Mouse (Mus musculus) regulatory T cell (primary cell): Measurements from ENCODE around the gene Ptcra.
"Not testable (repeated sequence)": the region's sequence is repeated elsewhere in the genome, so short reads cannot be mapped to it uniquely, and the experiment has no call there.

Source experiments
- in situ Hi-C: fragments of 300-600 bp; cut with MboI, MseI; formaldehyde crosslinking; loops from one replicate; pipeline ENCODE4 v1.15.1; 2025; ENCODE audit warnings: high pct_unique_total_duplicates

Ptcra gene

DNA sequence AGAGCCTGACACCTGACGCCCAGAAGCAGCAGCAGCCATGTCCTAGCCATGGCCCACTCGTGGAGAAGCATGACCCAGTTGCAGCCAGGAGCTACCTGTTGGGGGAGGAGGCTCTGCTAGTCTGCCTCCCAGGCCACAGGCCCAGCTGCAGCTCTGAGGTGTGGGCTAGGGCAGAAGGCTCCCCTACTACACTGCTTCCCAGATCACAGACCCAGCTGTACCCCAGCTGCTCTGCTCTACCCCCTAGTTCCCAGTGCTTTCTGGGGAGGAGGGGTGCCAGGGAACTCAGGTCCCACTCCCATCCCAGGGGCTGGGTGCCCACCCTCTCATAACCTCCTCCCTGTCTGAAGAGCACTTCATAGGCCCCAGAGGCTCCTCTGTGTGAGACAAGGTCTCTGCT is at the start of gene Ptcra:
Gene Ptcra, minus strand, starts transcription at position 169 of the 400 bp plus-strand sequence.
- in situ Hi-C loops: no loop called here

DNA sequence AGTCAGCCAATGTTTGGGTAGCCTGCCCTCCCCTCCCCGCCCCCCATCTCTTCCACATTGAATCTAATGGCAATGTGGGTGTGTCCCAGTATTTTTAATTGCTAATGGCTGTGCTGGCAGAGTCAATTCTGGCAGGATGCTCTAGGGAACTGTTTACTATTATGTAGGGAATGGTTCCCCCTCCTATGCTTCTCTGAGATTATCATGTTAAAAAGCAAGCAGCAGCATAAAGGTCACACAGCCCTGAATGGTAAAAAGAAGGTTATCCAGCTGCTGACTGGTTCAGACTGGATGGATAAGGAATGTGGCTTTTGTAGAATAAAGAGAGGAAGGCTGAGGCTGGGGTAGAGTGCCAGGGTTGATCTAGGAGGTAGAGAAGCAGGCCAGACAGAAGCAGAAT is 48.9 kb upstream of the Ptcra start:
- in situ Hi-C loops: loop anchor here (5.0 kb wide), 1 partner anchor 285 kb away; no protein-coding TSS in a partner anchor

DNA sequence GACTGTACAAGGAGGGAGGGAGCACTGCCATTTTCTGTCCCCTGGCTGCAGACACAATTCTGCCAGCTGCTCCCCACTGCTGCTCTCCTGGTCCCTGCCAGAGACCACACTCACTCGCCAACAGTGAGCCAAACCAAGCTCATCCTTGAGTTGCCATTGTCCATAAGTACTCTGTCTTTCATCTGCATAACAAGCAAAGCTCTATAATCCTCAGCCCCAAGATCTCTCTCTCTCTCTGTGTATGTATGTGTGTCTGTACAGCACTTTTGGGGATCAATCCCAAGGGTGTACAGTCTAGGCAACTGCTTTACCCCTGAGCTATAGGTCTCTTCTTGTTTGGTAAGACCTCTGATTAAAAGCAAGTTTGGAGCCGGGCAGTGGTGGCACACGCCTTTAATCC is 47.2 kb upstream of the Ptcra start:
- in situ Hi-C loops: loop anchor here (5.0 kb wide), 1 partner anchor 287 kb away; no protein-coding TSS in a partner anchor

DNA sequence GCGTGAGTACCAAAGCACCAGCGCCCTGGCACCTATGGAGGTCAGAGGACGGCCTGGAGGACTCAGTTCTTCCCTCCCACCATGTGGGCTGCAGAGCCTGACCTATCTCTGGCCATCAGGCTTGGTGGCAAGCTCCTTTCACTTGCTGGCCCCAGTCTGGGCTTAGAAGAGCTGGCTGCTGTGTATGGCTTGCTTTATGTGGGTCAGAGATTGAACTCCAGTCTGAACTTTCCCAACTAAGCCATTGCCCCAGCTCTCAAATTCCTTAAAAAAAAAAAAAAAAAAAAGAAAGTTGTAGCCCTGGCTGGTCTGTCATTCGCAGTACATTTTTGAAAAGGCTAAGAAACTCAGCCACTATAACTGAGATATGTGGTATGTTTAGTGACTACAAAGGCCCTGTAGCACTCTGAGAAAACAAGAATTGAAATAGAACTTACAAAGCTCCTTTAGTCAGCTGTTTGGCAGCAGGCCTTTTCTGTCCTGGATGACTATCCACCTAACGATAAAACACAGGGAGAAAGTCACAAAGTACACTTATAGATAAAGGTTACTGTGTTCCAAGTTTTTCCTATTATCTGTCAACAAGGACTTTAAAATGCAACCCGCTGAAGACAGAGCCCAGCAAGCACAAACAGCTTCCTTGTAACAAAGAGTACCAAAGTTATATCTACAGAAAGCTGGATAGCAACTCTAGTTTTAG is 45.8 kb upstream of the Ptcra start:
- in situ Hi-C loops: no loop called here

DNA sequence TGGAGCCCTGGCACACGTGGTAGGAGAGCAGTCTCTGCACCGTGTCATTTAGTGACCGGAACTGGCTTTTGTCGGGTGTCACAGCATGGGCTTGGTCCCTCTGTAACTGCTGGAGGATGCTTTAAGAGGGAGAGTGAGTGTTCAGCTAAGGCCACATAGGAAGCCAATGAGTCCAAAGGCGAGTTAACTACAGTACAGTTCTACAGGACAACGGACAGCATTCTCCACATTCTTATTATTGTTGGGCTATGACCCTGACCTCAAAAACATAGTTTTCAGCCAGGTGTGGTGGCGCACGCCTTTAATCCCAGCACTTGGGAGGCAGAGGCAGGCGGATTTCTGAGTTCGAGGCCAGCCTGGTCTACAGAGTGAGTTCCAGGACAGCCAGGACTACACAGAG is 44.9 kb upstream of the Ptcra start:
- in situ Hi-C loops: no loop called here

DNA sequence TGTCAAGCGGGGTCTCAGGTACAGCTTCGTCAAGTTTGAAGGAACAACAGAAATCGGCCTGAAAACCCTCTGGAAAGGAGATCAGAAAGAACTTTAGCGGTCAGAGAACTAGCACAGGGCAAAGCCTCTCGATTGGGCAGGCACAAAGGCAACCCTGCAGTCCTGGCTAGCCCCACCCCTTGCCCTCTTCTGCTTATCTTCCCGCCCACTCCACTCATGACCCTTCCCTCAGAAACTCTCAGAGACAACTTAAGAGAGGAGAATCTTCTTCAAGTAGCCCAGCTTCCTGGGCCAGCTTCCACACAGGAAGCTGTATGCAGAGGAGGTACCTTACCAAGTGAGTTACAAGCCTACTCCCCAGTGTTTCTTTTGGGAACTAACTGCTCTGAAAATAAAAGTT is 38.2 kb upstream of the Ptcra start:
- in situ Hi-C loops: no loop called here

DNA sequence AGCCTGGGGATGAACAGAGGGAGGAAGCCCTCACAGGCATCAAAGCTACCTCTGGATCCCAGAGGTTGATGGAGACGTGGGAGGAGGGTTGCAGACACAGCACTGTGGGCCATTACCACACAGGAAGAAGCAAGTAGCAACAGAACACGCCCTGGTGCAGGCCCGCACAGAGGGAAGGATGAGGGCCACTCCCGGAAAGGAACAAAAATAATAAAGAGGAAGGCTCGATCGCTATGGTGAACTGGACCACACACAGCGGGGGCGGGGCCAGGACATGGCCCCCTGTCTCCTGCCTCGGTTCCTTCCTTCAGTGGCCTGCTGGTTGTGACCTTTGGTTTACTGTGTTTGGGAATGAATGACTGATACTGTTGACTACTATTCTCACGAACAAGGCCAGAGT is 36.2 kb upstream of the Ptcra start:
- in situ Hi-C loops: no loop called here

DNA sequence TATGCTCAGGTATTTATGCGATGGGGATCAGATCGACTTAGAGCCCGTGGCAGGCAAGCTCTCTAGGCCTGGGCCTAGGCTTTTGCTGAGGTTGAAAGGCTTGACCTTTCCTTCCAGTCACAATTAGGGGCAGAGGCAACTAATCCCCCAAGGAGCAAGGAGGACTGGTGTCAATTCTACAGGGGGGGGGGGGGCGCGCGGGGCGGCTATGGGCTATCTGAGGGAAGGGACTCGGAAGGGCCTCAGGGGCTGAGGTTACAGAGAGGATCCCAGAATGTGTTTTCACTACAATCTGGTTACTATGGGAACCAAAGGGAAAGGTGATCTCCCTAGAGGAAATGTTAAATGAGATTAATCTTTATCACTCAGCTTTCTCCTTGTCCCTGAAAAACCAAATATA is 33.9 kb upstream of the Ptcra start:
- in situ Hi-C loops: no loop called here

DNA sequence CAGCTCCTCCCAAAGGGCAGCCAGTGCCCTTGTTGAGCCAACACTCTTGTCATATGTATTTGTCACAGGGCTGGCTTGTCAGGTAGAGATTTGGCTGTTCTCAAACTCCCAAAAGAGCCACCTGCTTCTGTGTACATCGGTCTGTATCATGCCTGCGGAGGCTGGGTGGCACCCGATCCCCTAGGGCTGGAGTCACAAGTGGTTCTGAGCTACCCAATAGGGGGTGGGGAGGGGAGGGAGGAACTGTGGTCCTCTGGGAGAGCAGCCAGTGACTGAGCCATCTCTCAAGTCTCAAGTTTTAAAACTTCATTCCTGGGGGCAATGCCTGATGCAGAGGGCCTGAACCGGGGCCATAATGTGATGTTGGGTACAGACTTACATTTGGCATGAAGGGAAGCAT is 33.2 kb upstream of the Ptcra start:
- in situ Hi-C loops: no loop called here

DNA sequence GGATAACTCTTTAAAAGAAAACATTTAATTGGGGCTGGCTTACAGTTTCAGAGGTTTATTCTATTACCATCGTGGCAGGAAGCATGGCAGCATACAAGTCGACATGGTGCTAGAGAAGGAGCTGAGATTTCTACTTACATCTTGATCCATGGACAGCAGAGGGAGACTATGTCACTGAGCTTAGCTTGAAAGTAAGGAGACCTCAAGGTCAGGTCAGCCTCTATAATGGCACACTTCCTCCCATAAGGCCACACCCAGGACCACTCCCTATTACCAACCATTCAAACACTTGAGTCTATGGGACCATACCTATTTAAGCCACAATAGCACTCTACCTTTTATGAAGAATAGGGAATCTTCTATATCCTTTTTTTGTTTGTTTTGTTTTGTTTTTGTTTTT is 29.5 kb upstream of the Ptcra start:
- in situ Hi-C loops: no loop called here

DNA sequence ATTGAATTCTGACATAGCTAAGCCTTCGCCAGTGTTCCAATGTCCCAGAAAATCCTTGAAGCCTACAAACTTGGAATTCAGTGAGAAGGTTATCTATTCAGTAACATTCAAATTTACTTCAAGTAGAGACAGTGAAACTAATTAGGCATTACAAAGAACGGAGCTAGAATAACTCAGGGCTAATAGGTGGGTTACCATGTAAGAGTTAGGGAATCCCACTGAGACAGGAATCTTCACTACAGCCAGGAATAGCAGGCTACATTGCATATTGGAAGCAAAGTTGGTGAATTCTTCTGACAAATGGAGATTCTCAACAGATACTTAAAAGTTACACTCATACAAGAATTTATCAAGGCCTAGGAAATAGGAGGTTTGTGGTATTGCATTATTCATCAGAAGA is 24.5 kb upstream of the Ptcra start:
- in situ Hi-C loops: not testable (repeated sequence)

DNA sequence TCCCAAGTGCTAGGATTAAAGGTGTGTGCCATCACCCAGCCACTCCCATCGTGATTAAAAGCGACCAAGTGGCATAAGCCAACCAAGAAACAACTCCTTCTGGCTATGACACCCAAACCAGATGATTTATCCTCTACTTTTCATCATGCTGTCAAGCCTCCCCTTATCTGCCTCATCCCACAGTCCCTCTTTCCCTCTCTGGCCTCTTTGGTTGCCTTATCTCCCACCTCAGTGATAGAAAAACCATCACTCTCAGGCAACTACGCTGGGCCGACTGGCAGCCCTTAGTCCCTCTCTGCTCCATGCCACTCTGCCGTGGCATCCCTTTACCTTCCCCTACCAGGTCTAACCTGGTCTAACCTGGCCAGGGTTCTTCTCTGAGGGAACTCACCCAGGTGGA is 23.4 kb upstream of the Ptcra start:
- in situ Hi-C loops: no loop called here

DNA sequence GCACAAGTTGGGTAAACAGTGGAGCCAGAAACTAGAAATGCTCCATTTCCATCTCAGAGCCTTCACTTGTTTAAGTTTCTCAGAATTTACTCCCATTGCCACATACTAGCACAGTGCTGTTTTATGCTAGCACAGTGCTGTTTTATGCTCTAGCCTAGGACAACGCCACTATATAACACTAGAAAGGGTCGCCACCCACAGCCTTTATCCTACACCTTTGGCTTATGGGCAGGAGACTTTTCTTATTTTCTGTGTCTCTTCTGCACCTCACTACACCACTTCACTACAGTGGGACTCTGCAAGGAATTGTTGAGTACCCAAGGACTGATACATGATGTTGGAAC is 19.7 kb upstream of the Ptcra start:
- in situ Hi-C loops: loop anchor here (5.0 kb wide), 1 partner anchor 104 kb away; no protein-coding TSS in a partner anchor

DNA sequence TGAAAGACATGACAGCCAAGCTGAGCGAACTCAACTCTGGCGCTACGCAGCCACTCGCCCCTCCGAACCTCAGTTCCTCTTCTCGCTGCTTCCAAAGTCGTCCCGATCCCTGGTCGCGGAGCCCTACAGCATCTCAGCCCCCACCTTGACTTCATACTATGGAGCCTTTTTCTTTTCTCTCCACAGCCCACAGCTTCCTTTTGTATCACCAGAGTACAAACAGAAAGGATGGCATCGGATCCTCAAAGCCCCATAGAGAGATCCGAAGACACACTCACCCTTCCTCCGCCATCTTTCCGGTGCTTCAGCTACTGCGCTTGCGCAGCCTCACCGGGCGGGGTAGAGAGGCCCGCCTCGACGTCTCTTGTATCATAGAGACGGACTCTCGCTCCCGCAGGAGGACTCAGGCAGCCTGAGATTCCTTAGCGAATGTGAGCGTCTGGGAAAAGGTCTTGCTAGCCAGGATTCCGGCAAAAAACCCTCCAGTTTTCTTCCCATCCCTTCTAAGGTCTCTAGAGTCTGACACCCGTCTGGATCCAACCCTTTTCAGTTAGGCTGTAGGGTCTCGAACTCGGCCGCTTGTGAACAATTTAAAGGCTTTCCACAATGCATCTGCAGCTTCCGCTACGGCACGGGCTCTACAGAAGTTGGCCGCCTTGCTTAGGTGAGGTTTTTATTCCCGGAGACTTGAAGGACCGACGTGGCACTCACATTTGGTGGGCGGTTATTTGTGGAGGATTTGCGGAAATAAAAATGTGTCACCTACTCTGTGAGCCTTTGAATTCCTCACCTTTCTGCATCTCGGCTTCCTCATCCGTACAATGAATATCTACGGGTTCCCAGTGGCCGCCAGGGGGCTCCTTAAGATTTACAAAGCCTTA is 19.1 kb upstream of the Ptcra start, which contains the start of gene Rpl7l1:
Gene Rpl7l1, minus strand, starts transcription at position 332 of the 881 bp plus-strand sequence.
- in situ Hi-C loops: loop anchor here (5.0 kb wide), 1 partner anchor 105 kb away; no protein-coding TSS in a partner anchor

DNA sequence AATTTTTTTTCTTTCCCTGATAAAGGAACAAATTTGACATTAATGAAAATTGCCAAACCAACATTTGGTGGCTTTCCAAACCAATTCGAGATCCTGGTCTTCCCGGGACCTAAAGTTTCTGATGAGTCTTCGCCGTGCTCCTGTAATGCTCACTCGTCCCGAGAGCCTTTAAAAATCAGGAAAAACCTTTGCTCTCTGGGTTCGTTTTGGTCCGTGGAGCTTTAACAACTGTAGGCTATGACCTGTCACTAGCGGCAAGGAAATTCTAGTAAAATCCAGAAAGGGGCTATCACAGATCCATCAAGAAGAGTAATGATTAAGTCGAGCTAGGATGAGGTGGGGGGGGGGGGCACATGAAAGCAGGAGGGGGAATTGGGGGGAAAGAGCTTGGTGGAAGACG is 18.4 kb upstream of the Ptcra start:
- in situ Hi-C loops: loop anchor here (5.0 kb wide), 1 partner anchor 105 kb away; no protein-coding TSS in a partner anchor

DNA sequence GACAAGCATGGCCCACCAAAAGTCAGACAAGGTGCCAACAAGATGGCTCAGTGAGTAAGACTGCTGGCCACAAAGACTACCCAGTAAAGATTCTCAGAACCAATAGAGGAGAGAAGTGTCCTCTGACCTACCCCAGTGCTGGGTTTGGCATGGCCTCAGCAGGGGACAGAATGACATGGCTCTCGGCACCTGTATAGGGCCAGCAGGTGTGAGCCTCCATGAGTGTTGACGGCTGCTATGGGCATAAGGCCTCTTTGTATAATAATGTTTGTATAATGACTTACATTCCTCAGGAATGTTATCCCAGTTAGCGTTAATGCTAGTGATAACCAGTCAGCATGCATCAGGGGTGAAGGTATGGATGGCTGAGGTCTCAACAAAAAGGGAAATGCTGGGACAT is 12.6 kb upstream of the Ptcra start:
- in situ Hi-C loops: no loop called here

DNA sequence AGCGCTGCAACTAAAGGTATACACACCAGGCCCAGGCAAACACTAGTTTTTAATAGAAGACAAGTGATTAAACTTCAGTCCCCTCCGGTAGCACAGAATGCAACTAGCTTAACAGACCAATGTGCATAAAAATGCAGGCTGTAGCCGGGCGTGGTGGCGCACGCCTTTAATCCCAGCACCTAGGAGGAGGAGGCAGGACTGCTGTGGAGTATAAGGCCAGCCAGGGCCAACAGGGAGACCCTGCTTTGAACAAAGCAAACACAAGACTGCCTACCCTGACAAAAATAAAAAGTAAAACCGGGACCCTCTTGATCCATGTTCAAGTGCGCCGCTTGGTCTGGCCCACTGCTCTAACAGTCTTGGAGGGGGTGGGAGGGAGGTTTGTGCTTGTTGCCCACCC is 11.6 kb upstream of the Ptcra start:
- in situ Hi-C loops: no loop called here

DNA sequence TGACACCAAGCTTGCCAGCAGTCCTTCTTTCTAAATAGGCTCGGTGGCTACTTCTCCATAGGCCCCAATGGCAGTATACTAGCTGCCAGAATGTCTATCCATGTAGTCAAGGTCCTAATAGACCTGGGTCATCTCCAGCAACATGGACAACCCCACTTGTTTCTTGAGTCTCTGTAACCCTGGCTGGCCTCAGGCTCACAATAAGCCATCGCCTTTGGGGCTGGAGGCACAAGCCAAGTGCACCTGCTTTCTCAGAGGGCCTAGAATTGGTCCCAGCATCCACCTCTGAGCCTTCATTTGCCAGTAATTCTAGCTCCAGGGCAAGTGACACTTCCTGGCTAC is 10.6 kb upstream of the Ptcra start:
- in situ Hi-C loops: no loop called here

DNA sequence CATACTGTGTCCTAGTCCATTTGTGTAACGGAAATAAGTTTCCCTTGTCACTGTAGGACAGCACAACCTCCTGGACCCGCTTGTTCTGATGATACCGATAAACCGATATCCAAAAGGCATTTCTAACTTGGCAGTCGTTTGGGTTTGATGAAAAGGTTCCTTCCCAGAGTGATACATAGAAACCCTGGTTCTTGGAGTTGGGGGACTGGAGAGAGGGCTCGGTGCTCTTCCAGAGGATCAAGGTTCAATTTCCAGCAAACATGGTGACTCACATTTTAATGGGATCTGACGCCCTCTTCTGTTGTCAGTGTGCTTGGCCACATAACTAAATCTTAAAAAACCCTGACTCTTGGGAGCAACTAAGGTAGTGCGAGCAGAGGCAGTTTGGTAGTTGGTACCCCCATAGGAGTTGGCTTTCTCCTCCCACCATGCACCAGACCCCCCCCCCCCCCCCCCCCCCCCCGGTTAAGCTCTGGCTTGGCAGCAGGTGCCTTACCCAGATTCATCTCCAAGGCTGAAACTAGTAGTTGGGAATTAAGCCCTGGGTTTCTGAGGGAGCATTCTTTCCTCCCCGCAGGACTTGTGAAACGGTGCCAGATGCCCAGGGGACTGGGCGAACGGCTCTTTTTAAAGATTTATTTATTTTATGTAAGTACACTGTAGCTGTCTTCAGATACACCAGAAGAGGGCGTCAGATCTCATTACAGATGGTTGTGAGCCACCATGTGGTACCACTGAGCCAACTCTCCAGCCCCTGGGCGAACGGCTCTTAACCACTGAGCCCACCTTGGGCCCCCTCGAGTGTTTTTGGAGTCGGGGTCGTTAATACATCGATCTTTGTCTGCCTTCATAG is 10.0 kb upstream of the Ptcra start:
- in situ Hi-C loops: no loop called here

DNA sequence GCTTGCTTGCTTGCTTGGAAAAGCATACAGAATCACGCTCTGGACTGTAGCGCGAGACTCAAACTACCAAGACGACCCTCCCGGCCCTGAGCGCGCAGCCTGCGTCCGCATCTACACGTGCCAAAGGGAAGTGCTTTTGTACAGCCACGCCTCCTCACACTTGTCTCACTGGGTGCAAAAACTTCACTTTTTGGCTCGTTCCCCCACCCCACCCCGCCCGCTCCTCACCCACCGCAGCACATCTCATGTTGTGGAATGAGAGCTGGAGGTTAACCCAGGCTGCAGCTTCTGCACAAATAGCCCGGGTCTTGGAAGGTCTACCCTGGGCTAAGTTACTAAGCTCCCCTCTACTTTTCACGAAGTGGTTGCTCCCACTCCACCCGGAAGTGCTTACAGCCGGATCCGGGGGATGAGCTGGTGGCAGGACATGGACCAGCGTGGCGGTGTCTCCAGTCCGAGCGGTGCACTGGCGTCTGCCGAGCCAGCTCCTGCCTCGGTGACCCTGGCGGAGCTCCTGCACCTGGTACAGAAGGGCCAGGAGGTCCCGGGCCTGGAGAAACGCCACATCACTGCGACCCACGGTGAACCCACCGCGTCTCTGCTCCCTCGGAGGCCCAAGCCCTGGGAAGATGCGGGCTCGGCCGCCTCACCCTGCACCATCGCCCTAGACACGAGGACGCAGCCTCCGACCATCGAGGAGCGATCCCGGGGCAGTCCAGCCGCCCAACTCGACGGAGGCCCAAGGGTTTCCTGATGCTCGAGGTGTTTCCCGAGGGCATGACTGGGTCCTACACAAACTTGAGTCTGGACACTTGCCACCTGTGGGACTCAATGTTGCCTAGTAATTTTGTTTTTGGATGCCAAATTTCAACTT is 9.1 kb upstream of the Ptcra start, which contains the start of gene 2310039H08Rik:
Gene 2310039H08Rik, plus strand, starts transcription at position 232 of the 874 bp plus-strand sequence.
- in situ Hi-C loops: no loop called here

DNA sequence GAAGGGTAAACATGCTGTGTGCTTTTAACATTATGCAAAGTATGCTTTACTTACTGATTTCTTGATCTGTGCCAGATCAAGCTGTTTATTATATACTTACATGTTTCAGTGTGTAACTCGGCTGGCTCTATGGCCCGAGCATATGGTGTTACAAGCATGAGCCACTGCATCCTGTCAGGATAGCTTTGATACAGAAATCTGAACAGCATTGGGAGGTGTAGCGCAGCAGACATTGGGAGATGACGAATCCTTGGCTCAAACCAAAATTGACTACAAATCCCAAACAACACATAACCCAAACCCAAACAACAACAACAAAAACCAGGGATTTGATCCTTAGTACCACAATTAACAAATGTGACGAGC is 8.5 kb upstream of the Ptcra start:
- in situ Hi-C loops: no loop called here
